Mouse (Mus musculus) E14TG2a.4 (cell line): ENCODE measurements around the gene Atg4b.
A peak's percentile ranks its signal among the peaks of the same experiment; 100 is the strongest.

Source experiments
- CTCF ChIP-seq: conservative IDR thresholded peaks from 2 replicates; pipeline ENCODE4 v1.5.1; 2014; ENCODE audit warnings: low read length
- POU5F1 ChIP-seq: IDR thresholded peaks from 2 replicates; pipeline ENCODE4 v1.6.1; 2014; ENCODE audit warnings: low read length, borderline replicate concordance

DNA sequence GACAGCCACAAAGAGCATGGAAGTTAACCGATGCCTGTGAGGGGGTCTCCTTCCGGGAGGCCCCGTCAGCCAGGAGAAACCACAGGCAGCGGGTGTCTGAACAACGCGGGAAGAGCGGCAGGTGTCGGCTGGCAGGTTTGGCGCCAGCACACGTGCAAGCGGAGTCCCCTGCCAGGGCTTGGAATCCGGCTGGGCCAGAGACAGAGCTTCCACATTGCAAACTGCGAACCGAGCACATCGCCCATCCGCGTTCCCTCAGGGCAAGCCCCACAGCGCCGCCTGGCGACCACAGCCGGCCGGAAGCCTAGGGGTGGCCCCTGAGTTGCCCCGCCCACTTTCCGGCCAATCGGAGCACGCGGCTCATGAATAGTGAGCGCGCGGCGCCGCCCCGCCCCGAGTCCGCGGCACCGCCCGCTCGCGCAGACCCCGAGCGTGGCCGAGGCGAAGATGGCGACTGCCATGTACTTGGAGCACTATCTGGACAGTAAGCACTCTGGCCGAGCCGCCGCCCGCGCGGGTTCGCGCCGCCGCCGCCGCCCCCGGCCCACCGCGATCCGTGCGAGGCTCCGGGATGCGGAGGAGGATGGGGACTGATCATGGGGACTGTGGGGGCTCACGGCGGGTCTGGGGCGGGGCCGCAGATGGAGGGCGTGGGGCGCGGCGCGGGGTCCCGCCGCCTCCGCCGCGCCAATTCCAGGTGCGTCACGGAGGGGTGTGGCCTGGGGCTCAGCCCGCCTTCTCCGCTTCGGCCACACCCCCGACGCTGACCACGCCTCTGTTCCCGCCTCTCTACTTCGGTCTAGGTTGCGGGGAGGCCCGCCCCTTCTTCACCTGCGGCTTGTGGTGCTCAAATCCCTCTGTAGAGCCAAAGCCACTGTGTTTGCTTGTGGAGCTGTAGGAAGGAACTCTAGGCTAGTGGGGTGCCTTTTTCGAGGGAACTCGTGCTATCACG lies 52.5 kb downstream of the Atg4b start, which contains the start of gene Ing5:
- TF ChIP-seq CTCF (0 out of 2 replicates have a peak, but pooled peaks have one; percentile 23), POU5F1 (no peak)
